Mouse (Mus musculus): Measurements from ENCODE around the gene Myo7a. TPM values are rescaled to one million over a fixed set of nuclear protein-coding genes. Genes with fewer than 3 reads are reported as not detected.

Myo7a gene
- polyA plus RNA-seq, 1 experiment from 2014 or later = 15.4 TPM

GRCm38 (mm10) chr7:98153345-98153744, 34.0 kb upstream of the Myo7a start:
- H3K36me3 ChIP-seq = no peaks in the 10 kb centered on the region
- WGBS = 51% methylated on average over 3 of the region's 3 CpGs
- no peak overlapping the region for H3K4me2 ChIP-seq
- H3K4me3 ChIP-seq (replicated peaks) = no peak overlapping the region
- H3K4me1 ChIP-seq = peaks cover 68% of the 10 kb centered on the region
- H3K9me3 ChIP-seq (replicated peaks) = no peaks in the 10 kb centered on the region
- H3K9ac ChIP-seq = no peak overlapping the region
- no peaks in the 10 kb centered on the region for H3K27me3 ChIP-seq
- H3K27ac ChIP-seq = no peak overlapping the region
- ATAC-seq (replicated peaks; ENCODE audit: low FRiP score) = no peak

DNA sequence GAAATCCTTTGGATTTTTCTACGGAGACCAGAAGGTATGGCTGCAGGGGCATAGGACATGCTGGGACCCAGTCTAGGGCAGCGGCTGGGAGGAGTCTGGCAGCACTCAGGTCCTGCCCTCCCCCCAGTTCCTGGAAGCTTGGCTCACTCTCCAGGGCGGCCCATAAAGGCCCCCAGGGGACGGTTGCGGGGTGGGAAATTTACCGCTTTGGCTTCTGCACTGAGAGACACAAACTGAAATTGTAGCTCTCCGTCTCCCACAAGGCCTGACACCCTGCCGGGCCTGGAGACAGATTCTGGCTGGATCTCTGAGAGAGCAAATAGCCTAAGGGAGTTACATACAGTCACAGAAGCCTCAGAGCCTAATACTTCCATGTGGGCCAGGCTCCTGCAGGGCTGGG, 33.1 kb upstream of the Myo7a start:
- Histone ChIP-seq H3K9ac (no peak overlapping the region), H3K4me2 (no peak overlapping the region), H3K9me3 (replicated peaks) (no peaks in the 10 kb centered on the region), H3K36me3 (no peaks in the 10 kb centered on the region), H3K4me1 (peaks cover 68% of the 10 kb centered on the region), H3K4me3 (replicated peaks) (no peak overlapping the region), H3K27me3 (no peaks in the 10 kb centered on the region), H3K27ac (no peak overlapping the region)
- ATAC-seq (replicated peaks; ENCODE audit: low FRiP score) = no peak
- 31% methylated on average over 8 of the region's 8 CpGs for WGBS

DNA sequence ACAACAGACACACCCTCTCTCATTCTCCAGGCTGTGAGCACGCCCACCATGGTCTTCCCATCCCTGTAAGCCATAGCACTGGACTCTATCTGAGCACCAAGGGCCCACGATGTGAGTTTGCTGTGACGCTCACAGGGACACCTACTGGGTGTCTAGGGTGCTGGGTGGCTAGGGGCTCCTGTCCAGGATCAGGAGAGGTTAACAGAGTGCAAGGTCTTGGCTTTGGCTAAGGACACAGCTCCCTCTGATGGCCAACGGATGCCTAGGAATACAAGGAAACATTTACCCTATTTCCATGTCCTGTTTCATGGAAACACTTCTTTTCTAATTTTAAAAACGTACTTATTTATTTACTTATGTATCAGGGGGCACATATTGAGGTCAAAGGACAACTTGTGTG, 31.2 kb upstream of the Myo7a start:
- Histone ChIP-seq H3K4me3 (replicated peaks) (no peak overlapping the region), H3K9me3 (replicated peaks) (no peaks in the 10 kb centered on the region), H3K36me3 (no peaks in the 10 kb centered on the region), H3K4me1 (peaks cover 58% of the 10 kb centered on the region), H3K27ac (no peak overlapping the region), H3K27me3 (no peaks in the 10 kb centered on the region), H3K9ac (no peak overlapping the region), H3K4me2 (no peak overlapping the region)
- 53% methylated on average over 5 of the region's 5 CpGs for WGBS
- ATAC-seq (replicated peaks; ENCODE audit: low FRiP score) = no peak

DNA sequence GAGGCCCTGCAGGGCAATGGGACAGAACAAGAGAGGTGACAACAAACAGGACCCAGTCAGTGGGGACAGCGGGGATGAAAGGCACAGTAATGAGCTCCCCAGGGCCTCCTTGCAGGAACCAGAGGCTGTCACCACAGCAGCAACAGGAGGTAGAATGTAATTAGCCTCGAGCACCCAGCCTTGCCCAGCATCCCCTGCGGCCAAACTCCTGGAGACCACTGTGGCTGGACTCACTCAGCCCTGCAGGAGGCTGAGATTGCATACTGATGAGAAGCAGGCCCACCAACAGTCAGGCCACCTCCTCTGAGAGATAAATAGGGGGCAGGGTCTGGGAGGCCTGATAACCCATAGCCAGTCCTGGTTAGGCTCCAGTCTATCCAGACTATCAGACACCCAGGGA, 30.5 kb upstream of the Myo7a start:
- 26% methylated on average over 3 of the region's 3 CpGs for WGBS
- H3K4me2 ChIP-seq = no peak overlapping the region
- no peaks in the 10 kb centered on the region for H3K36me3 ChIP-seq
- ATAC-seq (replicated peaks; ENCODE audit: low FRiP score) = no peak; the same call in 1 of the 2 replicates
- H3K27ac ChIP-seq = peak overlapping the region; percentile 67
- H3K4me3 ChIP-seq (replicated peaks) = no peak overlapping the region
- no peaks in the 10 kb centered on the region for H3K9me3 ChIP-seq (replicated peaks)
- no peak overlapping the region for H3K9ac ChIP-seq
- H3K27me3 ChIP-seq = no peaks in the 10 kb centered on the region
- peaks cover 54% of the 10 kb centered on the region for H3K4me1 ChIP-seq

DNA sequence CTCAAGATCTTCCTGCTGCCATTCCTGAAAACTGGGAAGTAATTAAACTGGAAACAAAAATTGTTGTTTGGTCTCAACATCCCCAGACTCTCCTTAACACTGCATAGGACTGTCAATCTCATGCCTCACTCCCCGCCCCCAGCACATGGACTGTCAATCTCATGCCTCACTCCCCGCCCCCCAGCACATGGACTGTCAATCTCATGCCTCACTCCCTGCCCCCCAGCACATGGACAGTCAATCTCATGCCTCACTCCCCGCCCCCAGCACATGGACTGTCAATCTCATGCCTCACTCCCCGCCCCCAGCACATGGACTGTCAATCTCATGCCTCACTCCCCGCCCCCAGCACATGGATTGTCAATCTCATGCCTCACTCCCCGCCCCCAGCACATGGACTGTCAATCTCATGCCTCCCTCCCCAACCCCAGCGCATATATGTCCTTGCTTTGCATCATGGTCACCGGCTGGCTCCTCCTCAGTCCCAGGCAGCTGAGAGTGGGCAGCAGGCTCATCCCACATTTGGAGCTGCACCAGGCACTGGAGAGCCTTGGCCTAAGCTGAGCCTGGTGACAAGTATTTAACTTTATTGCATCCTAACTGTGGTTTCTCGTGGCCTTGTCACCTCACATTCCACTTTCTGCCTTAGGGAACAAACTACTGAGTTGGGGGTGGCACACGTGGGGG, 29.5 kb upstream of the Myo7a start:
- Histone ChIP-seq H3K27ac (peak overlapping the region; percentile 67), H3K9ac (no peak overlapping the region), H3K4me2 (no peak overlapping the region), H3K4me1 (peaks cover 55% of the 10 kb centered on the region), H3K27me3 (no peaks in the 10 kb centered on the region), H3K9me3 (replicated peaks) (no peaks in the 10 kb centered on the region), H3K4me3 (replicated peaks) (no peak overlapping the region), H3K36me3 (no peaks in the 10 kb centered on the region)
- 71% methylated on average over 10 of the region's 10 CpGs for WGBS
- ATAC-seq (replicated peaks; ENCODE audit: low FRiP score) = no peak

DNA sequence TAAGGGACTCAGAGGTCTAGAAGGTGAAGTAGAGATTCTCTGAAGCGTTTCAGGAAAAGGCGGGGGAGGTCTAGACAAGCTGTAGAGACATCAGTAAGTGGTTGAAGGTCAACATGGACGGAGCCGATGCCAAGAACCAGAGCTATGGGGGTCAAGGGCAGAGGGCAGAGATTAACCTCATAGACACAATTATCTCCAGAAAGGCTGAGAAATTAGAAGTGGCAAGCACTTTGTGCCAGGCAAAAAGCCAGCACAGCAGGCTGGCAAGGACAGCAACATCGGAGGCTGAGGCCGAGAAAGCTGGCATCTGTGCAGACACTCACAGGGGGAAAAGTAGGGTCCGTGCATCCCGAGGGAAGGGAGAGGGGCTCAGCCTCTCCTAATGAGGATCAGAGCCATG, 28.4 kb upstream of the Myo7a start:
- Histone ChIP-seq H3K36me3 (no peaks in the 10 kb centered on the region), H3K9ac (no peak overlapping the region), H3K4me2 (no peak overlapping the region), H3K4me1 (peaks cover 64% of the 10 kb centered on the region), H3K27me3 (no peaks in the 10 kb centered on the region), H3K27ac (no peak overlapping the region), H3K4me3 (replicated peaks) (no peak overlapping the region), H3K9me3 (replicated peaks) (no peaks in the 10 kb centered on the region)
- no peak for ATAC-seq (replicated peaks; ENCODE audit: low FRiP score)
- WGBS = 54% methylated on average over 8 of the region's 8 CpGs

GRCm38 (mm10) chr7:98146447-98146845, 27.1 kb upstream of the Myo7a start:
- no peak overlapping the region for H3K9ac ChIP-seq
- no peaks in the 10 kb centered on the region for H3K36me3 ChIP-seq
- H3K4me1 ChIP-seq = peaks cover 64% of the 10 kb centered on the region
- H3K4me2 ChIP-seq = no peak overlapping the region
- no peak for ATAC-seq (replicated peaks; ENCODE audit: low FRiP score)
- no peaks in the 10 kb centered on the region for H3K9me3 ChIP-seq (replicated peaks)
- no peak overlapping the region for H3K4me3 ChIP-seq (replicated peaks)
- no peaks in the 10 kb centered on the region for H3K27me3 ChIP-seq
- WGBS = 54% methylated on average over 8 of the region's 8 CpGs
- H3K27ac ChIP-seq = no peak overlapping the region

GRCm38 (mm10) chr7:98145842-98146446, 26.6 kb upstream of the Myo7a start:
- WGBS = 78% methylated on average over 12 of the region's 12 CpGs
- Histone ChIP-seq H3K4me2 (no peak overlapping the region), H3K27me3 (no peaks in the 10 kb centered on the region), H3K4me1 (peaks cover 63% of the 10 kb centered on the region), H3K9ac (no peak overlapping the region), H3K27ac (no peak overlapping the region), H3K9me3 (replicated peaks) (no peaks in the 10 kb centered on the region), H3K36me3 (no peaks in the 10 kb centered on the region), H3K4me3 (replicated peaks) (no peak overlapping the region)
- no peak for ATAC-seq (replicated peaks; ENCODE audit: low FRiP score)

DNA sequence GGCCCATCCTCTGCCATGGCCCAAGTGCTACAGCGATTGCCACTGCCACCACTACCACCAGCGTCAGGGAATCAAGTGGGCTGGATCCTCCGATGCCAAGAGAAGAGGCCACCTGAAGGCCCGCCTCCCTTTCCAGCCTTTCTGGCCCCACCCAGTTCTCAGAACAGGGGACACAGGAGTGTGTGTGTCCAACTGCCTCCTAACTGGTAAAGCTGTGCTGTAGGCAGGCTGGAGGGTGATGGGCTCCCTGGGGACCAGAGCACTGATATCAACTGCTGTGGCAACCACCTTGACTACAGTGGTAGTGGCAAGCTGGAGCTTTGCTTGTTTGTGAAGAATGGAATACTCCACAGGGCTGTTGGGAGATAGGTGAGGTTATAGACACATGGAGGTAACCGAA, 26.1 kb upstream of the Myo7a start, which contains the start of gene Omp:
Gene Omp, minus strand, starts transcription at position 101 of the 400 bp plus-strand sequence.
- ATAC-seq (replicated peaks; ENCODE audit: low FRiP score) = no peak
- H3K4me2 ChIP-seq = no peak within 1 kb of the TSS
- H3K9me3 ChIP-seq (replicated peaks) = no peaks in the 10 kb centered on the region
- WGBS = 84% methylated on average over 5 of the region's 5 CpGs
- peaks cover 61% of the 10 kb centered on the region for H3K4me1 ChIP-seq
- H3K4me3 ChIP-seq (replicated peaks) = no peak within 1 kb of the TSS
- no peaks in the 10 kb centered on the region for H3K36me3 ChIP-seq
- H3K27ac ChIP-seq = no peak within 1 kb of the TSS
- H3K9ac ChIP-seq = no peak within 1 kb of the TSS
- H3K27me3 ChIP-seq = no peaks in the 10 kb centered on the region

DNA sequence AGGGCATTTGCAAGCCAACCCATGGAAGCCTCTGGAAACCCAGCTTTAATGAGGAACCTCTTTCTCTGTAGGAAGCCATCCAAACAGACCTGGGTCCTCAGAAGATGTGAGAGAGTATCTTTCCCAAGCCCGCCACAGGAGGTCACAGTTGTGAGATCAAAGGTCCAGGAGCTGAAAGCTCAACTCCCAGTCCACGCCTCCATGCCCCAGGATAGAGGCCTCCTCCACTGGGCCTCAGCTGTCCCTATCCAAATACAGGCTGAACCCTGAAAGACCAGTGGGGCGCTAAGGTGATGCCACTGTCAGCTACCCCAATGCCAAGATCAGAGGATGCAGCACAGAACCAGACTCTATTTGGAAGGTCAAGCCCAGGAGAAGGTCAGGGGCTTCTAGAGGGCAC, 23.3 kb upstream of the Myo7a start:
- Histone ChIP-seq H3K36me3 (no peaks in the 10 kb centered on the region), H3K4me1 (peaks cover 55% of the 10 kb centered on the region), H3K27ac (peak overlapping the region; percentile 86), H3K4me3 (replicated peaks) (no peak overlapping the region), H3K27me3 (no peaks in the 10 kb centered on the region), H3K9ac (no peak overlapping the region), H3K4me2 (no peak overlapping the region), H3K9me3 (replicated peaks) (no peaks in the 10 kb centered on the region)
- ATAC-seq (replicated peaks; ENCODE audit: low FRiP score) = peak; percentile 66
- WGBS = 49% methylated on average over 3 of the region's 3 CpGs

- 30% methylated on average over 8 of the region's 8 CpGs for WGBS
- no peak overlapping the region for H3K4me2 ChIP-seq
- peaks cover 54% of the 10 kb centered on the region for H3K4me1 ChIP-seq
- peak overlapping the region; percentile 86 for H3K27ac ChIP-seq
- H3K9ac ChIP-seq = no peak overlapping the region
- no peak overlapping the region for H3K4me3 ChIP-seq (replicated peaks)
- ATAC-seq (replicated peaks; ENCODE audit: low FRiP score) = peak; percentile 73
- H3K27me3 ChIP-seq = no peaks in the 10 kb centered on the region
- H3K36me3 ChIP-seq = no peaks in the 10 kb centered on the region
- H3K9me3 ChIP-seq (replicated peaks) = no peaks in the 10 kb centered on the region
Measured at GRCm38 (mm10) chr7:98142247-98142646, 22.9 kb upstream of the Myo7a start.

GRCm38 (mm10) chr7:98141206-98141605, 21.9 kb upstream of the Myo7a start:
- H3K4me2 ChIP-seq = no peak overlapping the region
- no peaks in the 10 kb centered on the region for H3K9me3 ChIP-seq (replicated peaks)
- H3K27me3 ChIP-seq = no peaks in the 10 kb centered on the region
- no peaks in the 10 kb centered on the region for H3K36me3 ChIP-seq
- no peak for ATAC-seq (replicated peaks; ENCODE audit: low FRiP score)
- no peak overlapping the region for H3K9ac ChIP-seq
- H3K4me1 ChIP-seq = peaks cover 52% of the 10 kb centered on the region
- H3K27ac ChIP-seq = peak overlapping the region; percentile 86
- 63% methylated on average over 3 of the region's 3 CpGs for WGBS
- no peak overlapping the region for H3K4me3 ChIP-seq (replicated peaks)

DNA sequence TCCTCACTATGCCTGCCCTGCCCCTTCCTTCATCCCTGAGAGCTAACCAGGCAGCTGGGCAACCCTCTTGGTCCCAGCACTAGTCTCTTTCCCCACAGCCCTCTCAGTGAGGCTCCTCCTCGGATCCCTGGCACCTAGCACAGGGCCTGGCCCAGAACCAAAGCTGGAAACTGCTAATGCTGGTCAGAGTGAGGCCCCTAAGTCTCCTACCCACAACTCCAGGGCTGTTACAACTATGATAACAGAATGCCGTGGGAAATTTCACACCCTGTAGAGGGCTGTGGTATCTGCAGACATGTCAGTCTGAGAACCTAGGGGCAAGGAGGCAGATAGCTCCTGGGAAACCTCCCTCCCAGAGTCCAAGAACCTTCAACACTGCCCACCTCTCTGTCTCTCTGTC, 21.3 kb upstream of the Myo7a start:
- Histone ChIP-seq H3K9ac (no peak overlapping the region), H3K9me3 (replicated peaks) (no peaks in the 10 kb centered on the region), H3K27ac (no peak overlapping the region), H3K36me3 (no peaks in the 10 kb centered on the region), H3K4me2 (no peak overlapping the region), H3K4me1 (peaks cover 52% of the 10 kb centered on the region), H3K27me3 (no peaks in the 10 kb centered on the region), H3K4me3 (replicated peaks) (no peak overlapping the region)
- ATAC-seq (replicated peaks; ENCODE audit: low FRiP score) = no peak
- WGBS = 43% methylated on average over 2 of the region's 2 CpGs
